ENCODE assay signal across 11 mouse cellular contexts in genomic region chr12:105875112-105875511, GRCm38 (mm10).
DNase-seq lines count a peak whose midpoint lies in the region; ATAC-seq and TF ChIP-seq lines count a peak whose summit lies in the region.
"Had no signal": no experiment of that assay in that cellular context is flagged by ENCODE, and none has a peak within 500 bp of the region (broad histone marks: within the 10 kb centered on the region; RNA-seq: fewer than 3 reads in every experiment).

No protein-coding gene starts in this region.

- H3K4me3 ChIP-seq in E14TG2a.4 (replicated peaks; ENCODE audit: low read length): 0 out of 2 replicates have a peak overlapping the region, but pooled peaks have one; percentile 10
- no peak overlapping the region for H3K4me3 ChIP-seq in embryonic facial prominence, embryonic 15.5 days (replicated peaks)
- H3K4me3 ChIP-seq: erythroblast, embryonic 14.5 days; lung, embryonic 15.5 days had no signal

- no peak overlapping the region for H3K4me2 ChIP-seq in embryonic facial prominence, embryonic 15.5 days (replicated peaks)
- H3K4me2 ChIP-seq: lung, embryonic 15.5 days had no signal

- H3K9ac ChIP-seq in embryonic facial prominence, embryonic 15.5 days: no peak overlapping the region
- H3K9ac ChIP-seq: lung, embryonic 15.5 days had no signal

- H3K36me3 ChIP-seq in E14TG2a.4 (ENCODE audit: insufficient read depth, low read length): no peaks in the 10 kb centered on the region
- H3K36me3 ChIP-seq in embryonic facial prominence, embryonic 15.5 days: no peaks in the 10 kb centered on the region
- H3K36me3 ChIP-seq: lung, embryonic 15.5 days had no signal

- ATAC-seq in embryonic facial prominence, embryonic 15.5 days (ENCODE audit: insufficient number of reproducible peaks, low FRiP score, low TSS enrichment, low read depth): peak; percentile 22; the same call in 1 of the 2 replicates
- ATAC-seq in activated CD4-positive, CD25-positive, alpha-beta regulatory T cell, adult 4 months: no peak

- no peaks in the 10 kb centered on the region for H3K9me3 ChIP-seq in E14TG2a.4 (ENCODE audit: low read length)
- no peaks in the 10 kb centered on the region; the same call in 1 of the 2 replicates for H3K9me3 ChIP-seq in embryonic facial prominence, embryonic 15.5 days (replicated peaks)
- H3K9me3 ChIP-seq: lung, embryonic 15.5 days had no signal

- no peak for TF ChIP-seq CTCF in E14TG2a.4 (conservative IDR thresholded peaks at IDR 0.05; ENCODE audit: low read length)

- peaks cover 47% of the 10 kb centered on the region for H3K4me1 ChIP-seq in E14TG2a.4 (replicated peaks; ENCODE audit: low read depth, low read length)
- H3K4me1 ChIP-seq in embryonic facial prominence, embryonic 15.5 days: 0 out of 2 replicates have a peak, but pooled peaks cover 6% of the 10 kb centered on the region
- H3K4me1 ChIP-seq: lung, embryonic 15.5 days had no signal

- H3K27me3 ChIP-seq in E14TG2a.4 (ENCODE audit: insufficient read depth, low read length): peaks cover 54% of the 10 kb centered on the region
- H3K27me3 ChIP-seq in embryonic facial prominence, embryonic 15.5 days: peaks cover 7% of the 10 kb centered on the region; the same call in 1 of the 2 replicates
- H3K27me3 ChIP-seq: lung, embryonic 15.5 days had no signal

- no peak overlapping the region for H3K27ac ChIP-seq in embryonic facial prominence, embryonic 15.5 days (replicated peaks)
- H3K27ac ChIP-seq: lung, embryonic 15.5 days had no signal

- peak; percentile 70 for DNase-seq in brain, adult 2 months (ENCODE audit: low read depth, low spot score)
- peak; percentile 18 for DNase-seq in mesoderm, embryonic 11.5 days (ENCODE audit: low read depth, low spot score)
- no peak for DNase-seq in thymus, postnatal 10 days (ENCODE audit: low spot score in 2 of 2)
- DNase-seq in testis, postnatal 10 days (ENCODE audit: low spot score): no peak
- DNase-seq: adrenal gland, postnatal 25 days; heart, postnatal 36 days had no signal

- WGBS in embryonic facial prominence, embryonic 15.5 days: 36% methylated on average over 17 of the region's 17 CpGs

Comparison
In these comparisons a context has a peak if more than half of its experiments do, and no peak if none do; other contexts are left out.
1. DNase-seq: peak in brain, adult 2 months (single experiment) and mesoderm, embryonic 11.5 days (single experiment); none in thymus, postnatal 10 days (0 of 2) and testis, postnatal 10 days (single experiment).